Mouse (Mus musculus): ENCODE measurements at regions not wholly inside any gene's neighbourhood (a gene's known extent, or its start where the extent isn't known, plus 50 kb on each side); places are given as distances from the start of the nearest gene placed in this dataset.
"Not testable (repeated sequence)": the region's sequence is repeated elsewhere in the genome, so short reads cannot be mapped to it uniquely, and the experiment has no call there.

GRCm38 (mm10) chr10:11801372-11802230, 458.4 kb downstream of the Epm2a start:
- in situ Hi-C loops (cut with MboI, MseI) = not testable (repeated sequence)

GRCm38 (mm10) chr10:11809255-11809654, 466.1 kb downstream of the Epm2a start:
- in situ Hi-C loops (cut with MboI, MseI) = no loop called here

- in situ Hi-C loops (cut with MboI, MseI) = no loop called here
Measured at GRCm38 (mm10) chr10:11822418-11822959, 479.3 kb downstream of the Epm2a start.

- in situ Hi-C loops (cut with MboI, MseI) = no loop called here
Measured at GRCm38 (mm10) chr10:11841094-11841493, 497.9 kb downstream of the Epm2a start.

- in situ Hi-C loops (cut with MboI, MseI) = no loop called here
Measured at GRCm38 (mm10) chr10:11841494-11841893, 498.3 kb downstream of the Epm2a start.

- in situ Hi-C loops (cut with MboI, MseI) = no loop called here
Measured at GRCm38 (mm10) chr10:11846141-11846540, 502.9 kb downstream of the Epm2a start.

- in situ Hi-C loops (cut with MboI, MseI) = no loop called here
Measured at GRCm38 (mm10) chr10:11875145-11876131, 532.2 kb downstream of the Epm2a start.

GRCm38 (mm10) chr10:11886237-11886636, 543.0 kb downstream of the Epm2a start:
- in situ Hi-C loops (cut with MboI, MseI) = loop anchor here (10.0 kb wide), 1 partner anchor 849 kb away; no protein-coding TSS in a partner anchor

GRCm38 (mm10) chr10:11888953-11889352, 545.7 kb downstream of the Epm2a start:
- in situ Hi-C loops (cut with MboI, MseI) = loop anchor here (10.0 kb wide), 1 partner anchor 846 kb away; no protein-coding TSS in a partner anchor

GRCm38 (mm10) chr10:11922132-11922531, 578.9 kb downstream of the Epm2a start:
- in situ Hi-C loops (cut with MboI, MseI) = no loop called here

- in situ Hi-C loops (cut with MboI, MseI) = no loop called here
Measured at GRCm38 (mm10) chr10:11938164-11938563, 595.0 kb downstream of the Epm2a start.

- in situ Hi-C loops (cut with MboI, MseI) = no loop called here
Measured at GRCm38 (mm10) chr10:11942772-11943171, 599.6 kb downstream of the Epm2a start.

- in situ Hi-C loops (cut with MboI, MseI) = no loop called here
Measured at GRCm38 (mm10) chr10:11960327-11960922, 617.2 kb downstream of the Epm2a start.

- in situ Hi-C loops (cut with MboI, MseI) = no loop called here
Measured at GRCm38 (mm10) chr10:12004966-12005365, 661.8 kb downstream of the Epm2a start.

- in situ Hi-C loops (cut with MboI, MseI) = no loop called here
Measured at GRCm38 (mm10) chr10:12005889-12006288, 662.7 kb downstream of the Epm2a start.

- in situ Hi-C loops (cut with MboI, MseI) = loop anchor here (10.0 kb wide), 1 partner anchor 598 kb away; no protein-coding TSS in a partner anchor
Measured at GRCm38 (mm10) chr10:12017286-12017685, 674.1 kb downstream of the Epm2a start.

- in situ Hi-C loops (cut with MboI, MseI) = loop anchor here (10.0 kb wide), 1 partner anchor 597 kb away; no protein-coding TSS in a partner anchor
Measured at GRCm38 (mm10) chr10:12018281-12018680, 675.1 kb downstream of the Epm2a start.

- in situ Hi-C loops (cut with MboI, MseI) = loop anchor here (10.0 kb wide), 1 partner anchor 596 kb away; no protein-coding TSS in a partner anchor
Measured at GRCm38 (mm10) chr10:12019159-12019779, 676.1 kb downstream of the Epm2a start.

- in situ Hi-C loops (cut with MboI, MseI) = no loop called here
Measured at GRCm38 (mm10) chr10:12020576-12020975, 677.4 kb downstream of the Epm2a start.

GRCm38 (mm10) chr10:12035159-12035558, 692.0 kb downstream of the Epm2a start:
- in situ Hi-C loops (cut with MboI, MseI) = no loop called here

GRCm38 (mm10) chr10:12045937-12046336, 702.7 kb downstream of the Epm2a start:
- in situ Hi-C loops (cut with MboI, MseI) = no loop called here

Measured in regulatory T cell (primary cell).